Mouse (Mus musculus): ENCODE data around the gene Klf13.

- no peak for TF ChIP-seq CTCF (IDR thresholded peaks at IDR 0.05)
- no peak for TF ChIP-seq EP300 (IDR thresholded peaks at IDR 0.05; ENCODE audit: insufficient read depth, low read depth, low read length)
These were observed 2.9 kb downstream of the Klf13 start for GRCm38 (mm10) chr7:63935809-63936187.
